Mouse (Mus musculus) gastrocnemius, adult 2 months (tissue): Measurements from ENCODE around the gene Dnlz. TPM values are rescaled to one million over a fixed set of nuclear protein-coding genes. Genes with fewer than 3 reads are reported as not detected.

Experiments
- DNase-seq: peaks from one replicate; pipeline ENCODE4 v3.0.0; 2022
- H3K27ac ChIP-seq: fragments of 200-600 bp; 2 replicates; pipeline ENCODE4 v1.8.1; 2022; ENCODE audit warnings: mild to moderate bottlenecking
- H3K4me3 ChIP-seq: fragments of 200-600 bp; 2 replicates; pipeline ENCODE4 v1.8.1; 2022; ENCODE audit warnings: mild to moderate bottlenecking, moderate library complexity
- CTCF ChIP-seq: fragments of 200-600 bp; IDR thresholded peaks from 2 replicates; pipeline ENCODE4 v1.8.1; 2022; ENCODE audit warnings: antibody characterized with exemption, mild to moderate bottlenecking, moderate library complexity
- intact Hi-C: fragments of 180-260 bp; cut with DNase I; formaldehyde crosslinking; loops from one replicate; pipeline ENCODE4 v1.15.1; 2025
- total RNA-seq, 2 experiments: library from RNA; stranded (reverse); gene quantifications; 2 replicates each; pipeline ENCODE4 v1.2.3; 2021

Gene Dnlz
- total RNA-seq, 2 experiments from 2014 or later: 18.0 to 22.7 TPM

DNA sequence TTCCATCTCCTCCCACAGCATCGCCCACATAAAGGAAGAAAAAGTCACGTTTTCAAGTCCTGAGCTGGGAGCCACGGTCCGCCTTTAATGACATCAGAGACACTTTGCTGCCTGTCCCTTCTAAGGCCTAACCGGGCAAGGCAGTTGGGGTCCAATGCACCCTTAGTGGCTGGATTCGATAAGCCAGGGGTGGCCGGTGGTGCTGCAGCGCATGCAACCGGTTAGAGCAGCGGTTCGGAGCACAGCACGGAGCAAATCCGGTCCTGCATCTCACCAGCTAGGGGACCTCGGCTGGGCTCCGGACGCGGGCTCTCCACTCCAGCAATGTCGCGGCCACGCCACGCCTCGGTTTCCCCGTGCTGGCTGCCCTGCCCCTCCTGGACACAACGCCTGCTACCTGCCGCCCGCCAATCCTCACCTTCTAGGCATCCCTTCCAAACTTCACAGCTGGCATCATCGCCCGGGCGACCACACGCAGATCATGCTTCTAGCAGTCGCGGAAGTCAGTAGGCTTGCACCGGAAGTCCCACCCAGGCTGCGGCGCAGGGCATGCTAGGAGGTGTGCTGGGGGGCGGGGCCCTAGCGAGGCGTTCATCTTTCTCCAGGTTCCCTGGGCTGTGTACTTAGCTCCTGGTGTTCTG is 28.3 kb upstream of the Dnlz start, which contains the start of gene Snapc4:
Gene Snapc4 (minus strand): TSS at position 523 of the 641 bp plus-strand sequence.
- peak; percentile 89 for DNase-seq
- no peak for TF ChIP-seq CTCF
- H3K27ac ChIP-seq: peak within 1 kb of the TSS; percentile 88
- intact Hi-C loops: no loop called here
- H3K4me3 ChIP-seq: peak within 1 kb of the TSS; percentile 90

DNA sequence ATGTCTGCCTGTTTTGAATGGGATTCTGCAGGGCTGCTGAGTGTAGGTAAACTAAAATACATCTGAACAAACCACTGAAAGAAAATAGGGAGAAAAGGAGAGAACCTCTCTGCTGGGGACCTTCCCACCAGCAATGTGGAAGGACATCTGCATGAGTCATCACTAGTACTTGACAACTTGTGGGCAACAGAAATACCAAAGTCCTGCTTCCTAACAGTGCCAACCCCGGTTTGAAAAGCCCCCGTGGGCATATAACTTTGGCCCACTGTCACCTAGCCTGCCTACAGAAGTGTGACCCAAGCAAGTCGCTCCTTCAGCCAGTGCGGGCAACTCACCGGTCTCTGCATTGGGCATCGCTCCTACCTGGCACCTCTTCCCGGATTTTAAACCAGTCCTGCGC is 20.5 kb upstream of the Dnlz start:
- no peak overlapping the region for H3K4me3 ChIP-seq
- intact Hi-C loops: no loop called here
- no peak for DNase-seq
- TF ChIP-seq CTCF: no peak
- H3K27ac ChIP-seq: no peak overlapping the region

DNA sequence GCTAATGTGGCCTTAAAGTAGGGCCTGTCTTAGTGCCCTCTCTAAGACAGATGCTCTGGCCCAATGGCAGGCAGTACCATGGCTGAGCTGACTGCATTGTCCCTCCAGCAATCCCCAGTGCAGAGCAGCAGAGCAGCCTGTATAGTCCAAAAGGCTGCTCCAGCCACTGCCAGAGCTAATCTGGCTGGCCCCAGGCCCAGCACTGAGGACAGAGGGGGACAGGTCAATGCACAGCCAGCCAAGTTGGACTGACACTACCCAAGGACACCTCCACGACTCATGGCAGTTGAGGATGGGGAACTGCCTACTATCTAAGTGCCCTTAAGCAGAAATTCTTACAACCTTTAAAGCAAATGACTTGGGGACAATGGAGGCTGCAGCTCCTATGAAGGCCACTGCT is 16.7 kb upstream of the Dnlz start:
- TF ChIP-seq CTCF: no peak
- Histone ChIP-seq H3K27ac (no peak overlapping the region), H3K4me3 (no peak overlapping the region)
- no peak for DNase-seq
- intact Hi-C loops: no loop called here

DNA sequence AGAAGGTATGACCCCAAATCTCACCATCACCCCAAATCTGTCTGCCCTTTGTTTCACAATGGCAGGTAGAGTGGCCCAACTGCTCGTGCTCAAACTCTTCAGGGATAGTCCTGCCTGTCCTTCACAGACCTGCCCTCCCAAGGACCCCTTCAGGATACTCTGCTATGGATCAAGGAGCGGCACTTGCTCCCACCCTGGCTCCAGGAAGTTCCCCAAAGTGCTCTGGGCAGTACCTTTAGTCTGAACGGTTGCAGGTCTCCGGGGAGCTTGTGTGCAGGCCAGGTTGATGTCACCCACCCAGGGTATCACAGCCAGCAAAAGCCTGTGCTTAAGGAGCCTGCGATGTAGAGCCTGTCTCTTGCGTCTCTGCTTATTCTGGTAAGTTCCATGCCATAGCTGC is 16.0 kb upstream of the Dnlz start:
- Histone ChIP-seq H3K27ac (no peak overlapping the region), H3K4me3 (no peak overlapping the region)
- intact Hi-C loops: no loop called here
- DNase-seq: no peak
- no peak for TF ChIP-seq CTCF

DNA sequence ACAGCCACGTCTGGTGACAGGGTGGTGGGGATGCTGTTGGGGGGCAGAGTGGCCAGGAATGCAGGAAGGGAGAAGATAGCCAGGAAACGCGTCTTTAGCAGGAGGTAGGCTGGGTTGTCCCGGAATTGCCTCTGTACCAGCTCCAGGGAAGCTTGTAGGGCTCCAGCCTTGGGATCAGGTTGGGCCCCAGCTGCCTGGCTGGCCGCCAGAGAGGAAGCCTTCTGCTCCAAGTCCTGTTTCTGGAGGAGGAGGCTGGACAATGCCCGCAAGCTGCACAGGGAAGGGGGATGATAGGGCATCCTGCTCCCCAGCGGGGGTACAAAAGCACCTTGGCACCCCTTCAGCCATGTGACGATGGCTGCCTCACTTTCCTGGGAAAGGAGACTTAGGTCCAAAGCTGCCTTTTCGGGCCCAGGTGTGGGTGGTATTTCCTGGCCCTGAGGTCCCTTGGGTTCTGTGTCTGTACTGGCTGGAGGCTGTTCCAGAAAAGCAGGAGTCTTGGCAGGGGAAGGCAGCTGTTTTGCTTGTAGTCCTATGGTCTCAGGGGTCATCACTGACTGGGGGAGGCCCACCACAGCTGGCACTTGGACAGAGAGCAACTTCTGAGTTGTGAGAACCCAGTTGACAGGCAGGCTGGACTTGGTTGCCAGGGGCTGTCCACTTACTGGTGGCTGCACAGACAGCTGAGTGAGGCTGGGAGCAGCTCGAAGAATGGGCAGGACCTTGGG is 13.0 kb upstream of the Dnlz start:
- DNase-seq: peak; percentile 90
- peak overlapping the region; percentile 66 for H3K27ac ChIP-seq
- intact Hi-C loops: no loop called here
- H3K4me3 ChIP-seq: peak overlapping the region; percentile 34
- no peak for TF ChIP-seq CTCF

DNA sequence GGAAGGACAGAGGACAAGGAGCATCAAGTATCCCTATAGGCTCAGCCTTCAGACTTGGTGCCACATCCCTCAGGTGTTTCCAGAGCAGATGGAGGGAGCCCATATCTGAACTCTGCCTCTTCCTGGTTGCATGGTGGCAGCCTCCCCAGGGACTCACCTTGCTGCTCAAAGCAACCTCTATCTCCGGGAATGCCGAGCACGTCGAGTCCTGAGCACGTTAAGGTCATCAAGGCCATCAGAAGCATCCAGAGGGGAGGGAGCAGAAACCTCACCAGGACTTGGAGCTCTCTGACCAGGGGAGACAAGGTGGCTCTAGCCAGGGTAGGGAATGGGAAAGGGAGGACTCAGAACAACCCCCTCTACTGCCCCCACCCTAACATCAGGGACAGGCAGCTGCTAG is 11.6 kb upstream of the Dnlz start:
- TF ChIP-seq CTCF: no peak
- Histone ChIP-seq H3K27ac (no peak overlapping the region), H3K4me3 (no peak overlapping the region)
- DNase-seq: no peak
- intact Hi-C loops: no loop called here

DNA sequence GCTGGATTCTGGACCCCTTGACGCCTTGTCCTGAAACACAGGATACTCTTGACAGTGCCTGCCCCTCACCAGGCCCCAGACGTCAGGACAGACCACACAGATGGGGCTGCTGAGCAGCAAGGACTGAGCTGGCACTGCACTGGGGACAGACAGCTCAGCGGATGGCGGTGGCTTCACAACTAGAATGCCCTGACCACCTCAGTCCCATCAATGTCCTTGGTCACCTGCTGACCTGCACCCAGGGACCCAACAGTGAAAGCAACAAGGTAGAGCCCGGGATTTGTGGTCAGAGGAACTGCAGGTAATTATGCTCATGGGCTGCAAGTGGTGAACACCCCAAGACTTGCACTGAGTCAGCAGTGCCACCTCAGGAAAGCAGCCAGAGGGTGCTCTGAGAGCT is 11.1 kb upstream of the Dnlz start:
- no peak for TF ChIP-seq CTCF

DNA sequence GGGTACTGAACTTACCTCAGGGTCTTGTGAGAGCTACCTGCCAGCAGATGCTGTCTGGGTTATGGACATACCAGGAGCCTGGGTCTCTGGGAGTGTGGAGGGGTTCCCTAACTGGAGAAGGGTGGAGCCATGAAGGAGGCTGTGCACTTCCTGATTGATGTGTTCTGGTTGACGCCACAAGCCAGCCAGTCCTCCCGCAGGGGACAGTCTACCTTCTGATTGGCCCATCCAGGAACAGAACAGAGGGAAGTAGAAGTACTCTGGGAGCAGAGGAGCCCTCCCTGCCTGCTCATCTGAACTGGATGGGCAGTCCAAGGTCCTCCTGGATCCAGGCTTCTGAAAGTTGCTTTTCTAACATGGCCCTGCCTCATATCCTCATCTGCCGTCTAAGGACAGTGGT is 8.9 kb upstream of the Dnlz start, which contains the start of gene Card9:
Gene Card9 (minus strand): TSS at position 147 of the 400 bp plus-strand sequence.
- peak within 1 kb of the TSS; percentile 45 for H3K4me3 ChIP-seq
- intact Hi-C loops: no loop called here
- no peak for DNase-seq
- H3K27ac ChIP-seq: peak within 1 kb of the TSS; percentile 87
- TF ChIP-seq CTCF: no peak

More for the DNA sequence above, 11.1 kb upstream of the Dnlz start:
- no peak overlapping the region for H3K27ac ChIP-seq
- DNase-seq: no peak
- no peak overlapping the region for H3K4me3 ChIP-seq
- intact Hi-C loops: no loop called here

DNA sequence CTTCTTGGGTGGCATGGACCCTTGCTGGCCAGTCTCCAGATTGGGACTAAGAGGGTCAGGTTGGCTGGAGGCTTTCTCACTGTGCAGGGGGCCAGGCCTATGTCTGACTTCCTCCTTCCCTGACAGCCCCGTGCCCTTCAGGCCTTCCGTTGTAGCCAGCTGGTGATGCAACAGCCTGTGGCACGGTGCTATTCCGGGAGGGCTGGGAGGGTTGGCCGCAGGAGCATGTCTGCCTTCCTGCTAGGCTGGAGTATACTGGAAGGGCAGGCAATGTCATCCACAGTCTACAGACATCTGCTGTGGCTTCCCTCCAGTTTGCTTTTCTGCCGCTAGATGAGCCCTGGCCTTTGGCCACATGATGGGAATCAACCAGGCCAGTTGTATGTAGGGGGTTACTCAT is 8.1 kb upstream of the Dnlz start:
- TF ChIP-seq CTCF: no peak
- intact Hi-C loops: no loop called here
- peak overlapping the region; percentile 87 for H3K27ac ChIP-seq
- DNase-seq: peak; percentile 80
- H3K4me3 ChIP-seq: peak overlapping the region; percentile 45

DNA sequence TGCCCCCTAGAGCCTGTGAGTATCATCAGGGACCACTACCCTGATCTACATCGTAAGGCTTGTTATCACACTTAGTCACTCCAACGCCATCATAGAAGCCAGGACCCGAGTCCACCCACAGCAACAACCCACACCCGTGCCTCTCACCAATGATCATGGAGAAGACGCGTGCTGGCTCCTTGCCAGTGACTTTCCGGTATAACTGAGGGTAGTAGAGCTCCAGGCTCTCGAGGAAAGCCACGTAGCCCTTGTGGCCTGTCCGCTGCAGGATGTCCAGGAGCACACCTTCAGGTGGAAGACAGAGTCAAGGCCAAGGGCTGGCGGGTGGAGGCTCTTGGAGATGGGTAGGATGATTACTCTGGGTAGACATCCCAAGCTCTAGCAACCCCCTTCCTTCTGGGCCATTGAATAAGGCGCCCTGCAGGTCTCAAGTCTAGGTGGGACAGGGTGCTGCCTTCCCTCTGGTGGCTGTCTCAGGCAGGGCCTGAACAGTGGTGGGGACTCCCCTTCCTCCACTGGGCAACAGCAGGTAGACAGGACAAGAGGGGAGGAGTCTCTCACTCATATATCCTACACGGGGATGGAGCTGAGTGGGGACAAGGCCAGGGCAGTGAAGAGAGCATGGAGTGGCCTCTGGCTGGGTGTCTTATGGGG is 6.9 kb upstream of the Dnlz start:
- intact Hi-C loops: no loop called here
- no peak overlapping the region; the same call in 1 of the 2 replicates for H3K27ac ChIP-seq
- no peak overlapping the region for H3K4me3 ChIP-seq
- TF ChIP-seq CTCF: no peak
- DNase-seq: no peak

DNA sequence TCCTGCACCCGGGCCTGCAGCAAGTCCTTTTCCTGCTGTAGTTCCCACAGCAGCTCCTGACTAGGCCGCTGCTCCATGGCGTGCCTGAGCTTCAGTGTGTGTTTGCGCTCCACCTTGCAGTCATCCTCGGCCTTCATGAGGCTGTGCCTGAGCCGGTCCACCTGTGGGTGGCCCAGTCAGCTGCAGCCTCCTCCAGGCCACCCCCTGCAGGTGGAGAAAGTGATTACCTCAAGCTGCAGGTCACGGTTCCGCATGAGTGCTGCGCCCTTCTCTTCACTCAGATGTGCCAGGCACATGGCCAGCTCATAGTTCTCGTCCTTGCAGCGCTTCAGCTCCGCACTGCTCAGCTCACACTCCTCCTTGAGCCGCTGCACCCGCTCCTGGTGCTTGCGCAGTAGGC is 5.6 kb upstream of the Dnlz start:
- no peak for DNase-seq
- intact Hi-C loops: no loop called here
- TF ChIP-seq CTCF: no peak
- Histone ChIP-seq H3K4me3 (no peak overlapping the region), H3K27ac (no peak overlapping the region)

DNA sequence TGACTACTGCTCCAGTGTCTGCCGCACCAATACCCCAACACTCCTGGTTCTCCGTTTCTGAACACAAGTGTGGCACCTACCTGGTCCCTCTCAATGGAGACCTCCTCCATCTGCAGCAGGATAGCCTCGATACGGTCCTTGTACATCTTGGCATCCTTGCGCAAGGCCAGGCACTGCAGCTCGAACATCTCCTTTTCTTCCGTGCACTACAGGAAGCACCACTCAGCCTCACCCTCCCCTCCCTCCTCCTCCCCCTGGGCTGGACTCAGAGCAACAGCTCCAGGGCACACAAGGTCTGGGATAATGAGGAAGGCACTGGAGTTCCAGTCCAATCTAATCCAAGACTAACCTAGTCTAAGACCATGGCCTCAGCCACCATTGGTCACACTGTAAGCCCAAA is 4.8 kb upstream of the Dnlz start:
- Histone ChIP-seq H3K4me3 (no peak overlapping the region), H3K27ac (no peak overlapping the region)
- no peak for DNase-seq
- intact Hi-C loops: no loop called here
- no peak for TF ChIP-seq CTCF

DNA sequence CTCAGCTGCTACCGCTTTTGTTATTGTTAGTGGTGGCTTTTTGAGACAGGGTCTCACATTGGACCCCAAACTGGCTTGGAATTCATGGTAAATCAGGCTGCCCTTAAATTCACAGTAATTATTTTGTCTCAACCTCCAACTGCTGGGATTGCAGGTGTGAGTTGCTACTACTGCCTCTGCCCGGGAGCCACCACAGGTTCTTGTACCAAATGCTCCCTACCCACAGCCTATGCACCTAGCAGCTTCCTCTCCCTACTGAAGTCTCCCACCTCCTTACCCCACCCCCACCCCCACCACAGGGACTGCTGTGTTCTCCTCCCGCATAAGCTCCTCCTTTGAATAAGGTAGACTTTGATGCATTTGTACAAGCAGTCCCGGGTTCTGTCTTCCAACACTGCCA is 4.3 kb upstream of the Dnlz start:
- no peak overlapping the region for H3K4me3 ChIP-seq
- intact Hi-C loops: no loop called here
- H3K27ac ChIP-seq: no peak overlapping the region
- DNase-seq: no peak
- no peak for TF ChIP-seq CTCF
